Mouse (Mus musculus): Measurements from ENCODE around the gene Sumo1. TPM values are rescaled to one million over a fixed set of nuclear protein-coding genes. Genes with fewer than 3 reads are reported as not detected.

Sumo1 gene
- total and polyA plus RNA-seq, 3 experiments, result 129 to 131 TPM; not detected in 1

- no peak for TF ChIP-seq EP300 (IDR thresholded peaks at IDR 0.05; ENCODE audit: low read depth in 1 of 2, low read length in 2 of 2)
- no peak for TF ChIP-seq USF1 (IDR thresholded peaks at IDR 0.05; ENCODE audit: low read depth, low read length)
- no peak for TF ChIP-seq MAX (IDR thresholded peaks at IDR 0.05; ENCODE audit: low read length)
Measured at GRCm38 (mm10) chr1:59669962-59670630, 538 bp downstream of the Sumo1 start (continued).

DNA sequence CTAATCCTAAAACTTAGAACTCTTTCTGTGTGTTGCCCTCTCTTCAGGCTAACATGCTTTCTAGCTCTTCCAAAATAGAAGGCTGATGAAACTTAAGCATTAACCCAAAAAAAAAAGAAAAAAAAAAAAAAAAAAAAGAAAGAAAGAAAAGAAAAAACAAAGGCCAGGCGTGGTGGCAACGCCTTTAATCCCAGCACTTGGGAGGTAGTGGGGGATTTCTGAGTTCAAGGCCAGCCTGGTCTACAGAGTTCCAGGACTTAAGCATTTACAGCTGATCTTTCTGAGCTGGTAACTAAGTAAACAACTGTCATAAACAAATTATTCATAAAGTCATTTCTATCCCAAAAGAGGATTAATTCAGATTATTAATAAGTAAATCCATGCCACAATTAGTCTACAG lies 1.8 kb downstream of the Sumo1 start:
- peaks cover 65% of the 10 kb centered on the region for H3K79me2 ChIP-seq (ENCODE audit: control insufficient read depth, insufficient read depth, low read length, poor library complexity)
- H3K9ac ChIP-seq (ENCODE audit: control insufficient read depth, low read depth, low read length, poor library complexity, severe bottlenecking), result peak overlapping the region; percentile 97
- H3K36me3 ChIP-seq (ENCODE audit: control insufficient read depth in 1 of 2, insufficient read depth in 2 of 2, low read length in 2 of 2), result peaks cover 0 to 22% of the 10 kb centered on the region in 2 experiments; a peak in 3 of 4 replicates
- no peak for TF ChIP-seq TCF12 (IDR thresholded peaks at IDR 0.05; ENCODE audit: low read depth, low read length)
- TF ChIP-seq POLR2AphosphoS5 (IDR thresholded peaks at IDR 0.05; ENCODE audit: borderline replicate concordance, low read depth, low read length), result no peak
- TF ChIP-seq CTCF (IDR thresholded peaks at IDR 0.05 in 2 of 3, conservative IDR thresholded peaks at IDR 0.05 in 1 of 3; ENCODE audit: control insufficient read depth in 1 of 3, insufficient read depth in 1 of 3, low read depth in 2 of 3, low read length in 3 of 3, poor library complexity in 1 of 3, severe bottlenecking in 1 of 3), result no peak
- no peak for TF ChIP-seq ZKSCAN1 (IDR thresholded peaks at IDR 0.05; ENCODE audit: low read depth, low read length)
- TF ChIP-seq SIN3A (IDR thresholded peaks at IDR 0.05; ENCODE audit: low read length), result no peak
- TF ChIP-seq NRF1 (IDR thresholded peaks at IDR 0.05; ENCODE audit: insufficient read depth, low read depth, low read length, poor library complexity, severe bottlenecking), result no peak
- TF ChIP-seq ZC3H11A (IDR thresholded peaks at IDR 0.05; ENCODE audit: low read depth, low read length), result no peak
- no peak for TF ChIP-seq JUND (IDR thresholded peaks at IDR 0.05; ENCODE audit: low read depth, low read length)
- no peak for TF ChIP-seq ELF1 (IDR thresholded peaks at IDR 0.05; ENCODE audit: low read depth, low read length)
- no peak for TF ChIP-seq ZMIZ1 (IDR thresholded peaks at IDR 0.05; ENCODE audit: low read depth, low read length)
- no peak for TF ChIP-seq TBP (IDR thresholded peaks at IDR 0.05; ENCODE audit: low read depth, low read length)
- TF ChIP-seq CHD1 (IDR thresholded peaks at IDR 0.05; ENCODE audit: low read depth, low read length), result no peak
- no peak for TF ChIP-seq BHLHE40 (IDR thresholded peaks at IDR 0.05; ENCODE audit: borderline replicate concordance, low read depth, low read length)
- no peak for TF ChIP-seq MXI1 (IDR thresholded peaks at IDR 0.05; ENCODE audit: low read depth, low read length)
- no peak for TF ChIP-seq RCOR1 (IDR thresholded peaks at IDR 0.05; ENCODE audit: low read depth, low read length)
- no peak for TF ChIP-seq GATA1 (IDR thresholded peaks at IDR 0.05; ENCODE audit: low read depth, low read length)
- TF ChIP-seq HCFC1 (IDR thresholded peaks at IDR 0.05; ENCODE audit: low read depth, low read length), result no peak
- TF ChIP-seq UBTF (IDR thresholded peaks at IDR 0.05; ENCODE audit: borderline replicate concordance, insufficient read depth, low read depth, low read length), result no peak
- H3K4me3 ChIP-seq (ENCODE audit: control insufficient read depth in 1 of 2, insufficient read depth in 1 of 2, low read depth in 2 of 2, low read length in 2 of 2), result peak overlapping the region; percentile 35 to 77; a peak in 3 of 4 replicates
- peaks cover 8 to 13% of the 10 kb centered on the region in 2 experiments for H3K4me1 ChIP-seq (ENCODE audit: control insufficient read depth in 1 of 2, insufficient read depth in 2 of 2, low read length in 2 of 2)
- H3K9me3 ChIP-seq (replicated peaks; ENCODE audit: insufficient read depth, low read length), result no peaks in the 10 kb centered on the region
- no peak for DNase-seq (ENCODE audit: low read depth, low spot score)
- no peak overlapping the region for H3K27ac ChIP-seq (ENCODE audit: control insufficient read depth, low read depth, low read length)
- H3K27me3 ChIP-seq (ENCODE audit: control insufficient read depth in 1 of 2, insufficient read depth in 2 of 2, low read length in 2 of 2), result no peaks in the 10 kb centered on the region
